Mouse (Mus musculus) adrenal gland, adult (tissue): ENCODE measurements at regions not wholly inside any gene's neighbourhood (a gene's known extent, or its start where the extent isn't known, plus 50 kb on each side); places are given as distances from the start of the nearest gene placed in this dataset.
A peak's percentile ranks its signal among the peaks of the same experiment; 100 is the strongest.

ENCODE experiments used
- DNase-seq, 2 experiments: peaks; one replicate each; pipeline ENCODE4 v3.0.0; 2022 to 2023; ENCODE audit warnings: low spot score in 1 of 2; ENCODE audit not compliant: inconsistent age in 2 of 2

GRCm38 (mm10) chr10:67736636-67737035 is 175.8 kb downstream of the Zfp365 start:
- DNase-seq: no peak

DNA sequence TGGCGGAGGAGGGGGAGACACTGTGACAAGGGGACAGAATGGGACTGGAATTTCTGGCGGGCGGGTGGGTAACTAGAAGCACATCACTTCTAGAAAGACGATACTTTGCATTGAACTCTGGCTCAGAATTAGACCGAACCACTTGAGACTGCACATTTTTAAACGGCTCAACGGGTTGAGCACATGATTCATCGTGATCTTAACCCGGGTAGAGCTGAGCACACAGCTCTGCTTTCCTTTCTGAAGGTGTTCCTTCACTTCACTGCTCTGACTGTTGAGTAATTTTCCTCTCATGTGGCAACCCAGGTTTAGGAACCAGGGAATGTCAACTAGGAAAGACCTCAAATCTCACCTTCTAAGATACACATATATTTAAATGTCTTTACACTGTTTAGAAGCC is 180.9 kb downstream of the Zfp365 start:
- no peak for DNase-seq

GRCm38 (mm10) chr10:67729271-67729670 is 180.5 kb upstream of the Ado start:
- DNase-seq: peak; percentile 39 to 79

DNA sequence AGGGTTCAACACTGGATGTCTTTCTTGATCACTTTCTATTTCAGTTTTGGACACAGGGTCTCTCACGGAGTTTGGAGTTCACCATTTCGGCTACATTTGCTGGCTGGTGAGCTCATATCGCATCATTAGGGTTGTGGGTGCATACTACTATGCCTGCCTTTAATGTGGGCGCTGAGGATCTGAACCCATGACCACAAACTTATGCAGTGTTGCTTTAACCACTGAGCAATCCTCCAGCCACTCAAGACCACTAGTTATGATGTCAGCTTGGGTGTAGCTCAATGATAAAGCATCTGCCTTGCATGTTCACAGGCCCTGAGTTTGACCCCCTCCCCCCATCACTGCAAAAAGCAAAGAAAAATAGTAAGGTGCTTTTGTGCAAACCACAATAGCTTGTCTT is 178.8 kb upstream of the Ado start:
- no peak for DNase-seq

DNA sequence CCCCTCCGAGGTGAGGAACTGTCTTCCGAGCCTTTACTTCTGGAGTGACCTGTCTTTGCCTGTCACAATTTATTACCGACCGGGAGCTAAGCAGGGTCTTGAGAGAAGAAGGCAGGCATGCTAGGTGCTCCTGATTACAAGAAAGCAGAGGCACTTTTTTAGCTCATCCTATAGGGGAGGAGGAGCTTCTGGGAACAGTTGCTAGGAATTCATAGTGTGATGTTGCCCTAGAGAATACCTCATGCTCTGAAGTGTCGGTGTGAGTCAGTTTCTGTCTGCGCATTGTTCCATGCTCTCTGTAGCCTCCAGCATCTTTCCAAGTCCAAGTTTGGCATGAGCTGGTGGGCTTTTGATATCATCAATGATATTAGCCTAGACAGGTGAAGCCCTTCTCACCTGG is 178.0 kb upstream of the Ado start:
- no peak for DNase-seq

- DNase-seq: no peak
These were observed 177.6 kb upstream of the Ado start for GRCm38 (mm10) chr10:67726351-67726750.

DNA sequence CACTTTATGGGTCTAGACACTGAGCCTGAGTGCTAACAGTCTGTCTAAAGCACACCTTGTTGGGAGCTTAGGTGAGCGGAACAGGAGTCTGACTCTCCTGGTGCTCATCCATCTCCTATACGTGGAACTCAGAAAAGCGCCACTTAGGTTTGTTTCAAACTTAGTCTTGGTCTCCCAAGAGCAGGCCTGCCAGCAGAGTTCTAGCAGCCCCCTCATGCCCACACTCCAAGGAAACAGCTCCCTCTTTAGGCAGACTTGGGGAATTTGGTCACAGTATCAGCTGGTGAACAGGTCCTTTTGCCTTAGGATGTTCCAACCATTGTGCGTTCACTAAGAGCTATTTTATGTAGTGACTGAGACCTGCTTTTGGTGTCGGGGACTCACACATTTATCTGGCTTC is 173.0 kb upstream of the Ado start:
- DNase-seq: peak; percentile 8 to 48

DNA sequence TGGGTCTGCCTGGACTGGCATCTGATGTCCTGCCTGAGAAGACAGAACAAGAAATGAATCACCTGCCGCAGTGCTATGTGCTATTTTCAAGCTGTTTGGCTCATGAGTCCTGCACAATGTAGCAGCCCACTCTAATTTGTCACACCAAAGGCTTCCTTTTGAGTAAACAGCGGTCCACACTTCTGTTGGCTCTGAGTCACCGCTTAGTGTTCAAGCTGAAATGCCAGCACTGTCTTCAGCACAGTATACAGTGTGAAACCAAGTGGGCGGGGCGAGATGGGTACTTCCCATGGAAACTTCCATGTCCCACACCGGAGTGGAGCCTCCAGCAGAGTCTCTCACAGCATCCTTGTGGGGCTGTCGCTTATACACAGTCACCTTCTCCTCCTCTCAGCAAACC is 168.8 kb upstream of the Ado start:
- DNase-seq: no peak

- DNase-seq: no peak
These were observed 166.3 kb upstream of the Ado start for GRCm38 (mm10) chr10:67715046-67715445.

GRCm38 (mm10) chr10:67713098-67713497 is 164.3 kb upstream of the Ado start:
- DNase-seq: no peak

DNA sequence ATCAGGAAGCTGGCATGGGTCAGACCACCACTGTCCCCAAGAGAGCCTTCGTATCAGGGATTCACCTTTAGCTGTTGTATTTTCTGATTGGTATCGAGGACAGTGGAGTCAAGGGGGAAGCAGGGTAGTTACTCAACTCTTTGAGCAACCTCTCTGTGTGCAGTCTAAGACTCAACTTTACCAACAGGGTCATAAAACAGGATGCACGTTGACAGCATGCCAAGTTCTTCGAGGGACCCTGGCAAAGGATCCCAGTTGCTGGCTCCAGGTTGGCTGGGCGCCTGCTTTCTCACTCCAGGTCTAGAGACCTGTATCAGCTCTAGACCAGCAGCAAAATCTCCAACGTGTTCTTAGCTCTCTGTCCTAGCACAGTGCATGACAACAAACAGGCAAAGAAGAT is 163.9 kb upstream of the Ado start:
- peak in 1 of 2 experiments; percentile 35 for DNase-seq

DNA sequence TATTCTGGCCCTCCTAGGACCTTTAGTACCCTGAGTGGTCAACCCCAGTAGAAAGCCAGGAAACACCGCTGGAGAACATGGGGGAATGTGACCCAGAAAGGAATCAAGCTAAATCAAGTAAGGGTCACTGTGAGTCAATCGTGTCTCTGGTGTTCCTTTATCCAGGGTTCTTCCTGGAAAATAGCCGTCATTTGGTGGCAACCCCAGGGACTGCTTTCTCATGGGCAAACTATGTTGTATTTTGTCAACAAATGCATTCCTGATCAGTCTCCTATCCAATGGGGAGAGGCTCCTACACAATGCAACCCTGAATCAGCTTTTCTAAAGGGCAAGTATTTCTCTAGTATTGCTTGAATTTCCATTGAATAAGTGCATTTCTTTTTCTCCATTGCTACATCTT is 163.2 kb upstream of the Ado start:
- no peak for DNase-seq

DNA sequence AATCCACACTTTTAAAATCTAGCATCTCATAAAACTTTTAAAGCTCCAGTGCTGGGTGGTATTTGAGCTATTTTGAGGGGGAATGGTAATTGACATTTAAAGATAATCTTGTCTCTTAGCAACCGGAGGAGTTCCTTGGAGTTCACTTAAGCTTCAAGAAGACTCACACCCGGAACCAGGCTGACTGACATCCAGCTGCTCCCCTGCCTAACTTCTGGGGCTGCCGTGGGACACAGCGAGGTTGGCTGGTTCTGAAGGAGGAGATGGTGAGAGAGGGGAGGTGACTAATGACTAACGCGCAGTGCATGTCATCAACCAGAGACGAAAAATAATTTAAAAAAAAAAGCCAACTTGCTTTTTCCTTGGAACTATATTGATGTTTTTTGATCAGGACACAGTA is 157.7 kb upstream of the Ado start:
- no peak for DNase-seq

- peak in 1 of 2 experiments; percentile 30 for DNase-seq
These were observed 154.2 kb upstream of the Ado start for GRCm38 (mm10) chr10:67702783-67703455.

GRCm38 (mm10) chr10:67697401-67698195 is 148.8 kb upstream of the Ado start:
- no peak for DNase-seq

GRCm38 (mm10) chr10:67695891-67696853 is 147.4 kb upstream of the Ado start:
- no peak for DNase-seq

GRCm38 (mm10) chr10:67694751-67695150 is 146.0 kb upstream of the Ado start:
- no peak for DNase-seq

DNA sequence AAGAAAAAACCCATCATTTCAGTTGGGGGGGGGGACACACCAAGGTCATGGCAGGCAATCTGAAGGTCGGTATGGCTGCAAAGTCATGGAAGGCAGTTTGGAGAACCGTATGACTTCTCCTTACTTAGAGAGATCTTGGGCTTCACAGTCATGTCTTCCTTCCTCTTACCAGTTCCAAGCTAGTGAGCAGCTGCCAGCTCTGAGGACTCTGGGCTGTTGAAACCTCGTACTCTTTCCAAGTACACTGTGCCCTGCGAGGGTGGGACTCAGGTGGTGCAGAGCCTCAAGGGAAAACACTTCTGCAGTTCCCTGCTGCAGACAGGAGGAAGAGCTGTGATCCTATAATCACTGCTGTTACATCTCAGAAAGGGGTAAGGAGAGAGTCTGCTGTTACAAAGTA is 144.8 kb upstream of the Ado start:
- DNase-seq: no peak

DNA sequence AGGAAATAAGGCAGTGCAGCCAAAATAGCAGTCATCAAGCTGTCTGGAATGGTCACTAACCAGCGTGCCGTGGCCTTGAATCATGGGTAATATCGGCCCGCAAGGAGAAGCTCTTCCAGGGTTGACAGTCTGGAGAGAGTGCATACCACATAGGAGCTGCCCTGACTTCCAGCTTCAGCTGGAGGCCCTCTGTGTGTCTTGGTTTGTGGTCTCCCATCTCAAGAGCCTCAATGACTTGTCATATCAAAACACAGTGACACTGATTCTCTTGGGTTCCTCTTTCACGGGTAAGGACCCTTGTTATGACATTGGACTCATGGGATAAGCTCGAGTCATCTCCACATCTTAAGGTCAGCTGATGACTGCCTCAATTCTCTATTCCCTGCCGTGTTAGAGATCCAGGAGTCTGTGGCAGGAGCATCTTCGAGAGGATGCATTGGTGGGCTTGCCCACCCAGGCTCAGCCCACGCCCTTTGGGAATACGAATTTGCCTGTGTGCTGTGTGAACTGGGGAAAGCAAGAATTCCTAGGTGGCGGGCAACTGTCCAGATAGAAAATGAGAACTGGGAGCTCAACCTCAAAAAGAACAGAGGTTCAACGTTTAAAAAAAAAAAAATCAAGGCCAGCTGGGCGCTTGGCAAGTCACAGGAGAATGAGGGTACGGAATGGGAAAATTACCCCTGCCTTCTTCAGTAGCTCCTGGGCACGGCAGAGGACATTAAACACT is 141.4 kb upstream of the Ado start:
- DNase-seq: peak; percentile 16 to 52

DNA sequence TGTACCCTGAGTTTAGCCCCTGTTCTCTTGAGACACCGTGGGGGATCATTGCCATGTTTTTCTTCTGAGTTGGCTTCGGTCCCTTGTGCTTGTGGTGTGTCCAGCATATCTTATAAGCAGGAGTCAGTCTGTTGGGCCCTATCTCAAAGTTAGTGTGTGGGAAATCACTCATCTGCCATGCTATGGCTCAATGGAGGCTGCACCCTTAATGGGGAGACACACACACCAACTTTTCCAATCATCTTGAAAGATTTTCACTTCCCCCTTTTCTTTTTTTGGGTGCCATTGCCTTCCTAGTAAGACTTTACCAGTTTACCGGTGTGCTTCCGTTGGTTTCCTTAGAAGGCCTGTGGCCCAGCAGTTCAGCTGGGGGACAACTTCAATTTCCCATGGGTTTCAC is 130.6 kb upstream of the Ado start:
- no peak for DNase-seq

- no peak for DNase-seq
These were observed 124.7 kb upstream of the Ado start for GRCm38 (mm10) chr10:67673450-67673849.
